Mouse (Mus musculus) cortical plate, adult 2 months (tissue): Measurements from ENCODE around the gene Zfp61.

Experiments used
- CTCF ChIP-seq: fragments of 200-500 bp; IDR thresholded peaks from 2 replicates; pipeline ENCODE4 v1.5.1; 2011; ENCODE audit warnings: mild to moderate bottlenecking, control low read depth, low read length; ENCODE audit not compliant: insufficient read depth; ENCODE audit errors: extremely low read depth
- POLR2A ChIP-seq: fragments of 200-500 bp; IDR thresholded peaks from 2 replicates; pipeline ENCODE4 v1.6.1; 2011; ENCODE audit warnings: mild to moderate bottlenecking, low read length, control low read depth; ENCODE audit not compliant: insufficient read depth; ENCODE audit errors: extremely low read depth

DNA sequence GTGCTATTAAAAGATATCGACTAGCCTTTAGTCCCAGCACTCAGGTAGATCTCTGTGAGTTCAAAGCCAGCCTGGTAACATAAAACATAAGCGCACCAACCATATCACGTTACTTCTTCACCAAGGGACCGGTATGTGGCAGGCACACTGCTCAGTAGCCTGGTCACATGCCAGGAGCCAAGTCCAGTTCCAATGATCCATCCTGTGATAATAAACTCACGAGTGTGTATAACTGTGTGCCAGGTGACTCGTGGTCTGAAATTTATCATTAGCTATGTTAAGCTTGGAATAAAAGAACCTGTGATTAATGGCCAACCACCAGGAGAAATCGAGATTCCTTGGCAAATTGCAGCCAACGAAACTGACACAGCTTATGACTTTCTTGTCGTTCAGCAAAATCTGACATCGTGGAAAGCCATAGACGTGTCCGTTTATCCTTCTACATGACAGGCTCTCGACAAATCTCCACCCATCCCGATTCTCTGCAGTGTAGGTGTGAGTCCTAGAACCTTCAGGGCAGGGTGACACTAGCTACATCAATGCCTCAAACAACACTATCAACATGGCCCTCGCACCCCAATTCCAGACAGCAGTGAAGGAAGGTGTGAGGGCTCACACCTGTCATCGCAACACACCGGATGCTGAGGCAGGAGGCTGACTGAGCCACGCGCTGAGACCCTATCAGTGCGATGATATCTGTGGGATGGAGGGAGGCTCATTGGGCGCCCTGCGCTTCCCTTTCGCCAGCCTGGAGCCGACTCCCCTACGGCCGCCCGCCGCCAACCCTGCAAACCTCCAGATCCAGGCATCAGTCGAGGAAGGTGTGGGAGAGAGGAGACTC, 14.9 kb upstream of the Zfp61 start:
- no peak for TF ChIP-seq CTCF
- TF ChIP-seq POLR2A: no peak
